Mouse (Mus musculus): Measurements from ENCODE around the gene Ptprn2. TPM values are rescaled to one million over a fixed set of nuclear protein-coding genes. Genes with fewer than 3 reads are reported as not detected.

The Ptprn2 gene
- total and polyA plus RNA-seq, 2 experiments from 2014 or later: 18.4 to 101 TPM

GRCm38 (mm10) chr12:117042706-117043105, 557.2 kb downstream of the Ptprn2 start:
- no peaks in the 10 kb centered on the region for H3K36me3 ChIP-seq (ENCODE audit: insufficient read depth, low read length)
- no peak overlapping the region for H3K4me3 ChIP-seq (ENCODE audit: low read length)
- H3K4me2 ChIP-seq (ENCODE audit: low read depth, low read length): no peak overlapping the region
- WGBS: 80% methylated on average over 7 of the region's 7 CpGs
- no peaks in the 10 kb centered on the region for H3K27me3 ChIP-seq (ENCODE audit: insufficient read depth, low read length)
- no peaks in the 10 kb centered on the region for H3K9me3 ChIP-seq (ENCODE audit: low read length)
- ATAC-seq: no peak
- no peak for DNase-seq (ENCODE audit: low spot score)
- no peak for TF ChIP-seq CTCF (IDR thresholded peaks at IDR 0.05; ENCODE audit: low read depth)
- H3K27ac ChIP-seq: no peak overlapping the region
- H3K9ac ChIP-seq (replicated peaks; ENCODE audit: low read length): no peak overlapping the region
- no peaks in the 10 kb centered on the region; the same call in 1 of the 2 replicates for H3K4me1 ChIP-seq (ENCODE audit: insufficient read depth, low read length)

GRCm38 (mm10) chr12:117047384-117048251, 562.1 kb downstream of the Ptprn2 start:
- Histone ChIP-seq H3K4me2 (ENCODE audit: low read depth, low read length) (no peak overlapping the region), H3K27me3 (ENCODE audit: insufficient read depth, low read length) (no peaks in the 10 kb centered on the region), H3K9me3 (ENCODE audit: low read length) (no peaks in the 10 kb centered on the region), H3K4me3 (ENCODE audit: low read length) (no peak overlapping the region), H3K4me1 (ENCODE audit: insufficient read depth, low read length) (no peaks in the 10 kb centered on the region; the same call in 1 of the 2 replicates), H3K36me3 (ENCODE audit: insufficient read depth, low read length) (no peaks in the 10 kb centered on the region), H3K27ac (peak overlapping the region; percentile 41; the same call in 1 of the 2 replicates), H3K9ac (replicated peaks; ENCODE audit: low read length) (no peak overlapping the region)
- no peak for TF ChIP-seq CTCF (IDR thresholded peaks at IDR 0.05; ENCODE audit: low read depth)
- no peak for DNase-seq (ENCODE audit: low spot score)
- ATAC-seq: peak; percentile 54; the same call in 1 of the 2 replicates
- WGBS: 13% methylated on average over 3 of the region's 3 CpGs

GRCm38 (mm10) chr12:117049829-117050228, 564.3 kb downstream of the Ptprn2 start:
- H3K4me2 ChIP-seq (ENCODE audit: low read depth, low read length): no peak overlapping the region

GRCm38 (mm10) chr12:117053223-117053850, 567.8 kb downstream of the Ptprn2 start:
- DNase-seq (ENCODE audit: low spot score): no peak
- H3K9ac ChIP-seq (replicated peaks; ENCODE audit: low read length): no peak overlapping the region; the same call in 1 of the 2 replicates
- ATAC-seq: no peak
- H3K27me3 ChIP-seq (ENCODE audit: insufficient read depth, low read length): no peaks in the 10 kb centered on the region
- H3K4me2 ChIP-seq (ENCODE audit: low read depth, low read length): peak overlapping the region; percentile 47; the same call in 1 of the 2 replicates
- no peaks in the 10 kb centered on the region for H3K9me3 ChIP-seq (ENCODE audit: low read length)
- H3K4me1 ChIP-seq (ENCODE audit: insufficient read depth, low read length): peaks cover 14% of the 10 kb centered on the region
- TF ChIP-seq CTCF (IDR thresholded peaks at IDR 0.05; ENCODE audit: low read depth): no peak
- H3K4me3 ChIP-seq (ENCODE audit: low read length): no peak overlapping the region
- 0 out of 2 replicates have a peak overlapping the region, but pooled peaks have one; percentile 41 for H3K27ac ChIP-seq
- no peaks in the 10 kb centered on the region for H3K36me3 ChIP-seq (ENCODE audit: insufficient read depth, low read length)
- 44% methylated on average over 9 of the region's 9 CpGs for WGBS

More at GRCm38 (mm10) chr12:117049829-117050228, 564.3 kb downstream of the Ptprn2 start:
- ATAC-seq (no peak), DNase-seq (ENCODE audit: low spot score) (peak; percentile 7)
- Histone ChIP-seq H3K9me3 (ENCODE audit: low read length) (no peaks in the 10 kb centered on the region), H3K27me3 (ENCODE audit: insufficient read depth, low read length) (no peaks in the 10 kb centered on the region), H3K9ac (replicated peaks; ENCODE audit: low read length) (no peak overlapping the region), H3K27ac (no peak overlapping the region), H3K4me3 (ENCODE audit: low read length) (no peak overlapping the region), H3K4me1 (ENCODE audit: insufficient read depth, low read length) (peaks cover 8% of the 10 kb centered on the region), H3K36me3 (ENCODE audit: insufficient read depth, low read length) (no peaks in the 10 kb centered on the region)
- 59% methylated on average over 10 of the region's 10 CpGs for WGBS
- TF ChIP-seq CTCF (IDR thresholded peaks at IDR 0.05; ENCODE audit: low read depth): no peak

GRCm38 (mm10) chr12:117053851-117054769, 568.6 kb downstream of the Ptprn2 start:
- peak overlapping the region; percentile 18 for H3K4me3 ChIP-seq (ENCODE audit: low read length)
- ATAC-seq: peak; percentile 70
- peak overlapping the region; percentile 30 for H3K9ac ChIP-seq (replicated peaks; ENCODE audit: low read length)
- H3K4me2 ChIP-seq (ENCODE audit: low read depth, low read length): peak overlapping the region; percentile 47
- H3K27me3 ChIP-seq (ENCODE audit: insufficient read depth, low read length): no peaks in the 10 kb centered on the region
- WGBS: 7% methylated on average over 21 of the region's 21 CpGs
- peaks cover 14% of the 10 kb centered on the region for H3K4me1 ChIP-seq (ENCODE audit: insufficient read depth, low read length)
- H3K36me3 ChIP-seq (ENCODE audit: insufficient read depth, low read length): no peaks in the 10 kb centered on the region
- TF ChIP-seq CTCF (IDR thresholded peaks at IDR 0.05; ENCODE audit: low read depth): no peak; the same call in 1 of the 2 replicates
- no peaks in the 10 kb centered on the region for H3K9me3 ChIP-seq (ENCODE audit: low read length)
- 0 out of 2 replicates have a peak overlapping the region, but pooled peaks have one; percentile 41 for H3K27ac ChIP-seq
- peak; percentile 55 for DNase-seq (ENCODE audit: low spot score)
